14 mouse cellular contexts compared by ENCODE assay signal in the genomic region with DNA sequence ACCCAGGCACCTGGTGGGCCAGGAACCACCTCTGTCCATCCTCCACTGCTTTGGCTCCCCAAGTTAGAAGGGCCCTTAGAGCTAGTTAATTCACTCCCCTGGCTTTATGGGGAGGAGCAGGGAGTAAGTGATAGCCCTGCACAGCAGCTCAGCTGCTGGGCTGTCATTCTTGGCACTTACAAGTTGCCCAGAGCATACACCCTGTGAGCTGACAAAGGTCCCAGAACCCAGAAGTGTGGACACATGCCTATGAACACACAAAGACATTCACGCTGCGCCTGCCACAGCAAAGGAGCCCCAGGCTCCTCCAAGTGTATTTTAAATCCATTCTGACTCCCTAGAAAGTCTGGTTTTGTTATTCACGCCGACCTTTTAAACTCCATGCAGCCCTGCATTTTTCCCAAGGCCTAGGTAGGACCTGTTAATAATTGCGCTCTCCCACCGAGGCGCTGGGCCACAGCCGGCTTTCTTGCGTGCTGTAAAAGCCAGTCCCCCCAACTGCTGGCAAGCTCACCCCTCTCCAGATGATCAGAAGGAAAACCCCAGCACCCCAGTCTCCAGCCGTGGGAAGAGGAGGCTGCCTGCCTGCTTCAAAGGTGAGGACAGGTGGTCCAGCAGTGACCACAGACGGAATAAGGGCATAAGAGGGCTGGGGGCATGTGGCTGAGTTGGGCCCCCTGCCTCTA.
A peak's percentile ranks its signal among the peaks of the same experiment; 100 is the strongest.
DNase-seq lines count a peak whose midpoint lies in the region; ATAC-seq and TF ChIP-seq lines count a peak whose summit lies in the region.
"Had no signal": no experiment of that assay in that cellular context is flagged by ENCODE, and none has a peak within 500 bp of the region (broad histone marks: within the 10 kb centered on the region; RNA-seq: fewer than 3 reads in every experiment).

No protein-coding gene starts in this region.

- H3K4me3 ChIP-seq in heart, embryonic 16.5 days (ENCODE audit: low read length) = no peak overlapping the region
- no peak overlapping the region for H3K4me3 ChIP-seq in kidney, postnatal 0 days (replicated peaks; ENCODE audit: low read depth, low read length)
- H3K4me3 ChIP-seq in forebrain, embryonic 12.5 days (replicated peaks) = no peak overlapping the region
- no peak overlapping the region for H3K4me3 ChIP-seq in limb, embryonic 13.5 days
- H3K4me3 ChIP-seq: left cerebral cortex, adult 2 months; liver, embryonic 13.5 days; midbrain, embryonic 12.5 days had no signal

- H3K27me3 ChIP-seq in heart, embryonic 16.5 days (ENCODE audit: control insufficient read depth, insufficient read depth, low read length) = no peaks in the 10 kb centered on the region
- H3K27me3 ChIP-seq in kidney, postnatal 0 days (ENCODE audit: insufficient read depth, low read length) = no peaks in the 10 kb centered on the region
- H3K27me3 ChIP-seq in forebrain, embryonic 12.5 days = no peaks in the 10 kb centered on the region
- H3K27me3 ChIP-seq in limb, embryonic 13.5 days = peaks cover 64% of the 10 kb centered on the region
- H3K27me3 ChIP-seq: liver, embryonic 13.5 days; midbrain, embryonic 12.5 days had no signal

- no peak for DNase-seq in heart, adult 8-10 months (ENCODE audit: low spot score)
- no peak for DNase-seq in kidney, postnatal 0 days (ENCODE audit: low spot score)
- no peak for DNase-seq in kidney, postnatal 10 days
- no peak for DNase-seq in spleen, adult 12 weeks (ENCODE audit: low spot score)
- DNase-seq: cerebellum, adult 2 months; liver, embryonic 13.5 days; lung, postnatal 14 days; right cerebral cortex, postnatal 25 days; thymus, postnatal 4 days had no signal

- TF ChIP-seq CTCF in kidney, postnatal 0 days (IDR thresholded peaks at IDR 0.05; ENCODE audit: low read depth) = no peak

- no peak for ATAC-seq in heart, embryonic 16.5 days (replicated peaks; ENCODE audit: extremely low read depth, insufficient read depth, low FRiP score)
- ATAC-seq in kidney, postnatal 0 days (replicated peaks; ENCODE audit: low FRiP score, low read depth) = no peak
- no peak for ATAC-seq in forebrain, embryonic 12.5 days (ENCODE audit: low FRiP score)
- peak; percentile 77 for ATAC-seq in limb, embryonic 13.5 days (ENCODE audit: low FRiP score, low read depth)

- H3K4me2 ChIP-seq in heart, embryonic 16.5 days (ENCODE audit: low read depth, low read length) = no peak overlapping the region
- no peak overlapping the region for H3K4me2 ChIP-seq in kidney, postnatal 0 days (ENCODE audit: low read length)
- no peak overlapping the region for H3K4me2 ChIP-seq in forebrain, embryonic 12.5 days
- peak overlapping the region; percentile 36 for H3K4me2 ChIP-seq in limb, embryonic 13.5 days (replicated peaks)
- H3K4me2 ChIP-seq: liver, embryonic 13.5 days; midbrain, embryonic 12.5 days had no signal

- peaks cover 6% of the 10 kb centered on the region for H3K4me1 ChIP-seq in heart, embryonic 16.5 days (ENCODE audit: control insufficient read depth, insufficient read depth, low read length)
- H3K4me1 ChIP-seq in kidney, postnatal 0 days (replicated peaks; ENCODE audit: insufficient read depth, low read length) = 0 out of 2 replicates have a peak, but pooled peaks cover 7% of the 10 kb centered on the region
- H3K4me1 ChIP-seq in forebrain, embryonic 12.5 days = peaks cover 8% of the 10 kb centered on the region
- H3K4me1 ChIP-seq in limb, embryonic 13.5 days = peaks cover 35% of the 10 kb centered on the region

- no peaks in the 10 kb centered on the region for H3K36me3 ChIP-seq in heart, embryonic 16.5 days (ENCODE audit: control insufficient read depth, insufficient read depth)
- H3K36me3 ChIP-seq in kidney, postnatal 0 days (ENCODE audit: insufficient read depth, low read length) = no peaks in the 10 kb centered on the region
- H3K36me3 ChIP-seq in forebrain, embryonic 12.5 days (replicated peaks) = no peaks in the 10 kb centered on the region
- no peaks in the 10 kb centered on the region for H3K36me3 ChIP-seq in limb, embryonic 13.5 days
- H3K36me3 ChIP-seq: liver, embryonic 13.5 days; midbrain, embryonic 12.5 days had no signal

- H3K9me3 ChIP-seq in heart, embryonic 16.5 days (replicated peaks; ENCODE audit: control insufficient read depth, low read length) = no peaks in the 10 kb centered on the region
- H3K9me3 ChIP-seq in kidney, postnatal 0 days (replicated peaks; ENCODE audit: low read length) = no peaks in the 10 kb centered on the region
- H3K9me3 ChIP-seq in forebrain, embryonic 12.5 days = no peaks in the 10 kb centered on the region
- H3K9me3 ChIP-seq in limb, embryonic 13.5 days = no peaks in the 10 kb centered on the region
- H3K9me3 ChIP-seq: liver, embryonic 13.5 days; midbrain, embryonic 12.5 days had no signal

- peak overlapping the region; percentile 48 for H3K27ac ChIP-seq in heart, embryonic 16.5 days (ENCODE audit: low read length)
- H3K27ac ChIP-seq in kidney, postnatal 0 days = peak overlapping the region; percentile 36; the same call in 1 of the 2 replicates
- H3K27ac ChIP-seq in forebrain, embryonic 12.5 days = peak overlapping the region; percentile 31; the same call in 1 of the 2 replicates
- peak overlapping the region; percentile 78 for H3K27ac ChIP-seq in limb, embryonic 13.5 days
- H3K27ac ChIP-seq: left cerebral cortex, adult 2 months; liver, embryonic 13.5 days; midbrain, embryonic 12.5 days had no signal

- WGBS in heart, embryonic 16.5 days = 65% methylated on average over 11 of the region's 11 CpGs
- WGBS in kidney, postnatal 0 days = 38% methylated on average over 11 of the region's 11 CpGs
- 48% methylated on average over 11 of the region's 11 CpGs for WGBS in forebrain, embryonic 12.5 days
- 19% methylated on average over 11 of the region's 11 CpGs for WGBS in limb, embryonic 13.5 days

- H3K9ac ChIP-seq in heart, embryonic 16.5 days (ENCODE audit: low read length) = 0 out of 2 replicates have a peak overlapping the region, but pooled peaks have one; percentile 43
- no peak overlapping the region for H3K9ac ChIP-seq in kidney, postnatal 0 days (ENCODE audit: low read depth, low read length)
- H3K9ac ChIP-seq in forebrain, embryonic 12.5 days = no peak overlapping the region
- no peak overlapping the region for H3K9ac ChIP-seq in limb, embryonic 13.5 days
- H3K9ac ChIP-seq: liver, embryonic 13.5 days; midbrain, embryonic 12.5 days had no signal
